Mouse (Mus musculus): ENCODE measurements around the gene Ptgis.

DNA sequence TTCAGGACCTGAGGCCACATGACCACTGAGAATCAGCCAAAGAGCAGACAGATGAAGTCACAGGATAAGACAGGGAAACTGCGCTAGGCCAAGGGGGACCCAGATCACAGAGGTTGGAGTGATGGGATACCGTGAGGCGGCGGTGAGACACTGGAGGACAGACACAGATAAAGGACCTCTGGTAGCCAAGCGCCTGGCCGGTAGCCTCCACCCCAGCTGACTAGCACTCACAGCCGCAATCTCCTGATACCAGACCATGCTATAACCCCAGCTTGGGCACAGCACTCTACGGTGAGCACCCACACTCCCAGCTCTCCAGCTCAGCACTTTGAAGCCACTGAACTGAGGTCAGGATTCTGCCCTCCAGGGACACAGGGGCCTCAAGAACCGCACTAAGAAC is 76.8 kb downstream of the Ptgis start:
- TF ChIP-seq CTCF (IDR thresholded peaks at IDR 0.05; ENCODE audit: low read depth) (no peak), EP300 (IDR thresholded peaks at IDR 0.05; ENCODE audit: low read depth) (no peak)
